ENCODE assay signal across 8 mouse cellular contexts in the genomic region with DNA sequence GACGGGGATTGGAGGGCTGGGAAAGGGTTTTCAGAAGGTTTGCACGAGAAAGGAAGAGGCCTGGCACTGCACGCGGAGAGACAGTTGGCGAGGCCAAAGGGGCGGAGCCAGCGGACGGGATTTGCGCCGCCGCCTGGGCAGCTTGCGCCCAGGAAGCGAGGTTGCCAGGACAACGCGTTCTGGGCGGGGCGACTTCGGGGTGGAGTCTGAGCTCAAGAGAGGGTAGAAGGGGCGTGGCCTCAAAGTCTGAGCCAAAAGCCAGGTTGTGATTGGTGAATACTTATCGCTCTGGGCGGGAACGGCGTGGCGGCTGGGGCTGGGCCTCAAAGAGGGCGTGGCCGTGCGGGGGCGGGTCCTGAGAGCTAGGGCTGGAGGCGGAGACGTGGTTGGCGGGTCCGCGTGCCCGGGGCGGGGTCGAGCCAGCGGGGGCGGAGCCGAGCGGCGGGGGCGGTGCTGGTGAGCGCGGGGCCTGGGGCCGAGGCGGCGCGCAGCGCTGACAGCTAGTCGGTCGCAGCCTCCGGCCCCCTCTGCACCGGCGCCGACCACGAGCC. TPM values are rescaled to one million over a fixed set of nuclear protein-coding genes. Genes with fewer than 3 reads are reported as not detected.
DNase-seq lines count a peak whose midpoint lies in the region; ATAC-seq and TF ChIP-seq lines count a peak whose summit lies in the region.

A gene (plus strand): TSS at position 487 of the 551 bp plus-strand sequence.

- H3K27ac ChIP-seq in ES-E14 (ENCODE audit: insufficient read depth, low read depth, low read length, poor library complexity, severe bottlenecking): no peak within 1 kb of the TSS
- H3K27ac ChIP-seq in cerebellum, adult 2 months (ENCODE audit: insufficient read depth, low read length): no peak within 1 kb of the TSS
- peak within 1 kb of the TSS; percentile 58 for H3K27ac ChIP-seq in forebrain, embryonic 16.5 days (ENCODE audit: low read length)
- H3K27ac ChIP-seq in liver, postnatal 0 days (ENCODE audit: low read depth): no peak within 1 kb of the TSS
- H3K27ac ChIP-seq in neural tube, embryonic 14.5 days (ENCODE audit: low read depth, low read length): peak within 1 kb of the TSS; percentile 46; the same call in 1 of the 2 replicates
- H3K27ac ChIP-seq in testis, adult 2 months (ENCODE audit: control insufficient read depth, insufficient read depth, low read depth, low read length): peak within 1 kb of the TSS; percentile 64

- peak; percentile 99 for DNase-seq in ES-E14 (ENCODE audit: low read depth, low spot score)
- peak; percentile 99 for DNase-seq in cerebellum, adult 2 months
- peak; percentile 99 for DNase-seq in heart, postnatal 25 days (ENCODE audit: low spot score)
- DNase-seq in layer of hippocampus, adult 11-12 months (ENCODE audit: low spot score): peak; percentile 100
- peak; percentile 96 for DNase-seq in liver, postnatal 0 days

- no peaks in the 10 kb centered on the region for H3K36me3 ChIP-seq in ES-E14 (ENCODE audit: control insufficient read depth, insufficient read depth, low read length, poor library complexity, severe bottlenecking)
- H3K36me3 ChIP-seq in forebrain, embryonic 16.5 days (ENCODE audit: control insufficient read depth, insufficient read depth): no peaks in the 10 kb centered on the region
- H3K36me3 ChIP-seq in liver, postnatal 0 days (replicated peaks; ENCODE audit: insufficient read depth, low read length): no peaks in the 10 kb centered on the region
- no peaks in the 10 kb centered on the region for H3K36me3 ChIP-seq in neural tube, embryonic 14.5 days (ENCODE audit: control insufficient read depth, insufficient read depth, low read length)
- no peaks in the 10 kb centered on the region for H3K36me3 ChIP-seq in testis, adult 2 months (ENCODE audit: control insufficient read depth, insufficient read depth, low read length)

- no peaks in the 10 kb centered on the region for H3K9me3 ChIP-seq in ES-E14 (ENCODE audit: control insufficient read depth, insufficient read depth, low read depth, low read length)
- H3K9me3 ChIP-seq in forebrain, embryonic 16.5 days (ENCODE audit: control insufficient read depth, low read length): no peaks in the 10 kb centered on the region
- H3K9me3 ChIP-seq in liver, postnatal 0 days (ENCODE audit: low read length): no peaks in the 10 kb centered on the region
- no peaks in the 10 kb centered on the region for H3K9me3 ChIP-seq in neural tube, embryonic 14.5 days (ENCODE audit: control insufficient read depth, low read length)

- ATAC-seq in forebrain, embryonic 16.5 days: peak; percentile 90
- ATAC-seq in liver, postnatal 0 days: peak; percentile 93
- ATAC-seq in neural tube, embryonic 14.5 days (ENCODE audit: low read depth): peak; percentile 93

- H3K9ac ChIP-seq in ES-E14 (ENCODE audit: insufficient read depth, low read depth, low read length, poor library complexity, severe bottlenecking): peak within 1 kb of the TSS; percentile 38; the same call in 1 of the 2 replicates
- peak within 1 kb of the TSS; percentile 65 for H3K9ac ChIP-seq in forebrain, embryonic 16.5 days (replicated peaks; ENCODE audit: low read depth, low read length)
- peak within 1 kb of the TSS; percentile 22 for H3K9ac ChIP-seq in liver, postnatal 0 days (replicated peaks)
- peak within 1 kb of the TSS; percentile 63 for H3K9ac ChIP-seq in neural tube, embryonic 14.5 days (replicated peaks; ENCODE audit: low read depth, low read length)

- no peak for TF ChIP-seq CTCF in cerebellum, adult 2 months (IDR thresholded peaks at IDR 0.05; ENCODE audit: borderline replicate concordance, insufficient read depth, low read depth, low read length)
- TF ChIP-seq CTCF in liver, postnatal 0 days (IDR thresholded peaks at IDR 0.05; ENCODE audit: low read depth): peak; percentile 25; the same call in 1 of the 2 replicates
- TF ChIP-seq CTCF in testis, adult 2 months (IDR thresholded peaks at IDR 0.05; ENCODE audit: control insufficient read depth, insufficient read depth, insufficient replicate concordance, low read depth, low read length): no peak

- H3K4me2 ChIP-seq in forebrain, embryonic 16.5 days (ENCODE audit: low read length): peak within 1 kb of the TSS; percentile 97
- H3K4me2 ChIP-seq in liver, postnatal 0 days (ENCODE audit: low read depth, low read length): peak within 1 kb of the TSS; percentile 85
- peak within 1 kb of the TSS; percentile 89 for H3K4me2 ChIP-seq in neural tube, embryonic 14.5 days (ENCODE audit: low read depth, low read length)

- intact Hi-C loops in heart, postnatal 25 days (cut with DNase I): no loop called here

- under 1% methylated on average over 41 of the region's 56 CpGs for WGBS in cerebellum, adult 2 months
- 0% methylated on average over 50 of the region's 56 CpGs for WGBS in forebrain, embryonic 16.5 days
- under 1% methylated on average over 36 of the region's 56 CpGs for WGBS in liver, postnatal 0 days (ENCODE audit: insufficient replicate concordance)
- under 1% methylated on average over 39 of the region's 56 CpGs for WGBS in neural tube, embryonic 14.5 days

- H3K27me3 ChIP-seq in cerebellum, adult 2 months (ENCODE audit: control insufficient read depth, insufficient read depth, low read length): no peaks in the 10 kb centered on the region
- H3K27me3 ChIP-seq in forebrain, embryonic 16.5 days (replicated peaks; ENCODE audit: control insufficient read depth, insufficient read depth, low read length): 0 out of 2 replicates have a peak, but pooled peaks cover 3% of the 10 kb centered on the region
- H3K27me3 ChIP-seq in liver, postnatal 0 days (ENCODE audit: insufficient read depth, low read length): peaks cover 38% of the 10 kb centered on the region
- no peaks in the 10 kb centered on the region for H3K27me3 ChIP-seq in neural tube, embryonic 14.5 days (ENCODE audit: control insufficient read depth, insufficient read depth, low read length)
- no peaks in the 10 kb centered on the region for H3K27me3 ChIP-seq in testis, adult 2 months (ENCODE audit: control insufficient read depth, insufficient read depth, low read length)

- no peak for TF ChIP-seq EP300 in liver, postnatal 0 days (IDR thresholded peaks at IDR 0.05; ENCODE audit: low read depth)

- H3K4me3 ChIP-seq in ES-E14 (ENCODE audit: insufficient read depth in 1 of 2, low read depth in 1 of 2, low read length in 2 of 2, poor library complexity in 1 of 2, severe bottlenecking in 1 of 2): peak within 1 kb of the TSS; percentile 68 to 82
- peak within 1 kb of the TSS; percentile 61 for H3K4me3 ChIP-seq in cerebellum, adult 2 months (replicated peaks; ENCODE audit: insufficient read depth, low read depth, low read length)
- peak within 1 kb of the TSS; percentile 70 for H3K4me3 ChIP-seq in forebrain, embryonic 16.5 days (replicated peaks; ENCODE audit: low read length)
- peak within 1 kb of the TSS; percentile 49 for H3K4me3 ChIP-seq in liver, postnatal 0 days (ENCODE audit: low read depth, low read length)
- peak within 1 kb of the TSS; percentile 55 for H3K4me3 ChIP-seq in neural tube, embryonic 14.5 days (ENCODE audit: low read depth, low read length)
- peak within 1 kb of the TSS; percentile 92 for H3K4me3 ChIP-seq in testis, adult 2 months (ENCODE audit: control insufficient read depth, low read depth, low read length)

- H3K4me1 ChIP-seq in ES-E14 (ENCODE audit: control insufficient read depth in 2 of 2, insufficient read depth in 2 of 2, low read length in 2 of 2, poor library complexity in 1 of 2): peaks cover 0 to 11% of the 10 kb centered on the region in 2 experiments; a peak in 2 of 4 replicates
- H3K4me1 ChIP-seq in cerebellum, adult 2 months (ENCODE audit: control insufficient read depth, insufficient read depth, low read length): no peaks in the 10 kb centered on the region
- peaks cover 19% of the 10 kb centered on the region for H3K4me1 ChIP-seq in forebrain, embryonic 16.5 days (replicated peaks; ENCODE audit: control insufficient read depth, insufficient read depth, low read length)
- peaks cover 14% of the 10 kb centered on the region for H3K4me1 ChIP-seq in liver, postnatal 0 days (ENCODE audit: insufficient read depth)
- H3K4me1 ChIP-seq in neural tube, embryonic 14.5 days (ENCODE audit: control insufficient read depth, insufficient read depth, low read length): peaks cover 9% of the 10 kb centered on the region; the same call in 1 of the 2 replicates
- H3K4me1 ChIP-seq in testis, adult 2 months (ENCODE audit: control insufficient read depth, insufficient read depth, low read length): peaks cover 12% of the 10 kb centered on the region

- in situ Hi-C loops in ES-E14 (cut with MboI; ENCODE audit: low sequenced_read_pairs in 2 of 2, unreplicated experiment in 2 of 2): no loop called here

- no peak for TF ChIP-seq POLR2A in cerebellum, adult 2 months (IDR thresholded peaks at IDR 0.05; ENCODE audit: borderline replicate concordance, insufficient read depth, low read length)
- peak; percentile 50; the same call in 1 of the 2 replicates for TF ChIP-seq POLR2A in testis, adult 2 months (IDR thresholded peaks at IDR 0.05; ENCODE audit: control insufficient read depth, low read depth, low read length)

TF ChIP-seq in ES-E14, 5 proteins besides CTCF, POLR2A, EP300 and RAD21:
- TF ChIP-seq MAFK (IDR thresholded peaks at IDR 0.05; ENCODE audit: insufficient read depth, low read depth, low read length): no peak
- TF ChIP-seq CHD2 (IDR thresholded peaks at IDR 0.05; ENCODE audit: low read depth, low read length): no peak
- TF ChIP-seq ZC3H11A (IDR thresholded peaks at IDR 0.05; ENCODE audit: borderline replicate concordance, low read depth, low read length): no peak
- no peak for TF ChIP-seq ZNF384 (IDR thresholded peaks at IDR 0.05; ENCODE audit: low read depth, low read length)
- TF ChIP-seq HCFC1 (IDR thresholded peaks at IDR 0.05; ENCODE audit: borderline replicate concordance, insufficient read depth, low read length): no peak

RNA-seq across cellular contexts. Expression of the gene that starts here (rescaled TPM):
- 0.98 and 1.6 TPM in 2 replicates for total RNA-seq in ES-E14 (2012; rRNA removed)
- polyA plus RNA-seq in cerebellum, adult 2 months (2012; rRNA removed): 88.8 and 93.7 TPM in 2 replicates
- 23.8 and 28.4 TPM in 2 replicates for polyA plus RNA-seq in forebrain, embryonic 16.5 days (2015; fragmentation: Nextera tagmentation; extraction: Ambion mirVana)
- total RNA-seq in heart, postnatal 25 days (2021): under 1 TPM; 0.31 to 0.36 TPM
- polyA plus RNA-seq in liver, postnatal 0 days (2015; fragmentation: Nextera tagmentation; extraction: Ambion mirVana): 0.09 and 0.23 TPM in 2 replicates
- 19.6 and 25.4 TPM in 2 replicates for polyA plus RNA-seq in neural tube, embryonic 14.5 days (2014; fragmentation: Nextera tagmentation; extraction: Ambion mirVana)
- polyA plus RNA-seq in testis, adult 2 months (2012; rRNA removed): 17.9 and 19.7 TPM in 2 replicates

Comparison
In these comparisons a context has a peak if more than half of its experiments do, and no peak if none do; other contexts are left out.
1. RNA of the gene that starts here (polyA plus RNA-seq): 88.8 to 93.7 TPM in cerebellum, adult 2 months, 23.8 to 28.4 TPM in forebrain, embryonic 16.5 days, 19.6 to 25.4 TPM in neural tube, embryonic 14.5 days and 17.9 to 19.7 TPM in testis, adult 2 months; 0.09 to 0.23 TPM in liver, postnatal 0 days; every median in the first group is over 10 times any median in the second.
2. Peak in DNase-seq in heart, postnatal 25 days; RNA of the gene not detected or under 1 TPM.
3. Peak in DNase-seq, ATAC-seq, H3K4me3 ChIP-seq, H3K9ac ChIP-seq and H3K4me2 ChIP-seq in liver, postnatal 0 days; RNA of the gene not detected or under 1 TPM.
4. H3K27ac ChIP-seq: peak in forebrain, embryonic 16.5 days (single experiment), neural tube, embryonic 14.5 days (single experiment) and testis, adult 2 months (single experiment); none in ES-E14 (single experiment), cerebellum, adult 2 months (single experiment) and liver, postnatal 0 days (single experiment).
5. Peak in every context shown above with its lines, with median percentiles within 50 percentile points of each other: DNase-seq, H3K4me3 ChIP-seq, H3K9ac ChIP-seq, ATAC-seq and H3K4me2 ChIP-seq.